Mouse (Mus musculus) fibroblast of lung, adult 2 months (primary cell): ENCODE measurements around the gene Uqcc2.

Experiments used
- DNase-seq: peaks from one replicate; pipeline ENCODE4 v3.0.0-alpha.2; 2011; ENCODE audit warnings: low read depth

The Uqcc2 gene

GRCm38 (mm10) chr17:27133551-27134141, at the start of gene Uqcc2:
TSS of gene Uqcc2 (minus strand) at chr17:27133916.
- DNase-seq, result peak; percentile 98

GRCm38 (mm10) chr17:27182401-27182800, 48.7 kb upstream of the Uqcc2 start:
- DNase-seq, result no peak

- DNase-seq, result peak; percentile 46
Measured at GRCm38 (mm10) chr17:27181666-27182065, 48.0 kb upstream of the Uqcc2 start.

- peak; percentile 59 for DNase-seq
Measured at GRCm38 (mm10) chr17:27179681-27180280, 46.1 kb upstream of the Uqcc2 start.

GRCm38 (mm10) chr17:27178427-27179177, 44.9 kb upstream of the Uqcc2 start:
- no peak for DNase-seq

GRCm38 (mm10) chr17:27178019-27178418, 44.3 kb upstream of the Uqcc2 start:
- no peak for DNase-seq

- DNase-seq, result no peak
Measured at GRCm38 (mm10) chr17:27176754-27177153, 43.0 kb upstream of the Uqcc2 start.

GRCm38 (mm10) chr17:27176287-27176686, 42.6 kb upstream of the Uqcc2 start:
- DNase-seq, result no peak

GRCm38 (mm10) chr17:27175196-27175874, 41.6 kb upstream of the Uqcc2 start:
- DNase-seq, result no peak

- no peak for DNase-seq
Measured at GRCm38 (mm10) chr17:27173715-27174114, 40.0 kb upstream of the Uqcc2 start.

GRCm38 (mm10) chr17:27172459-27172858, 38.7 kb upstream of the Uqcc2 start:
- no peak for DNase-seq

GRCm38 (mm10) chr17:27171121-27171520, 37.4 kb upstream of the Uqcc2 start:
- DNase-seq, result no peak

GRCm38 (mm10) chr17:27169952-27170695, 36.4 kb upstream of the Uqcc2 start:
- peak; percentile 74 for DNase-seq

- no peak for DNase-seq
Measured at GRCm38 (mm10) chr17:27168569-27168968, 34.9 kb upstream of the Uqcc2 start.

GRCm38 (mm10) chr17:27167545-27167944, 33.8 kb upstream of the Uqcc2 start, which contains the start of gene Ip6k3:
TSS of gene Ip6k3 (minus strand) at chr17:27167795.
- no peak for DNase-seq

- DNase-seq, result no peak
Measured at GRCm38 (mm10) chr17:27166901-27167300, 33.2 kb upstream of the Uqcc2 start.

- no peak for DNase-seq
Measured at GRCm38 (mm10) chr17:27165054-27165773, 31.5 kb upstream of the Uqcc2 start.

GRCm38 (mm10) chr17:27160905-27161304, 27.2 kb upstream of the Uqcc2 start:
- DNase-seq, result peak; percentile 79

GRCm38 (mm10) chr17:27159169-27159568, 25.5 kb upstream of the Uqcc2 start:
- DNase-seq, result no peak

GRCm38 (mm10) chr17:27158439-27158838, 24.7 kb upstream of the Uqcc2 start:
- DNase-seq, result no peak

GRCm38 (mm10) chr17:27155752-27156151, 22.0 kb upstream of the Uqcc2 start:
- no peak for DNase-seq
